Mouse (Mus musculus) neural tube, embryonic 15.5 days (tissue): Measurements from ENCODE around the gene Strn. TPM values are rescaled to one million over a fixed set of nuclear protein-coding genes. Genes with fewer than 3 reads are reported as not detected.

Experiments
- ATAC-seq: fragments of 200-750 bp; cut with Nextera tagmentation; 2 replicates; pipeline ENCODE4 v1.8.0; 2017; ENCODE audit warnings: mild to moderate bottlenecking, moderate TSS enrichment, moderate library complexity; ENCODE audit not compliant: low FRiP score
- H3K27ac ChIP-seq: fragments of 300-500 bp; sonication (generic); replicated peaks from 2 replicates; pipeline ENCODE4 v1.5.1; 2015; ENCODE audit warnings: mild to moderate bottlenecking, inconsistent platforms
- H3K27me3 ChIP-seq: fragments of 300-500 bp; sonication (generic); replicated peaks from 2 replicates; pipeline ENCODE4 v1.6.1; 2015; ENCODE audit warnings: inconsistent platforms
- H3K36me3 ChIP-seq: fragments of 300-500 bp; sonication (generic); 2 replicates; pipeline ENCODE4 v1.6.1; 2015; ENCODE audit warnings: inconsistent platforms
- H3K4me1 ChIP-seq: fragments of 300-500 bp; sonication (generic); 2 replicates; pipeline ENCODE4 v1.6.1; 2015; ENCODE audit warnings: inconsistent platforms
- H3K4me2 ChIP-seq: fragments of 300-500 bp; sonication (generic); 2 replicates; pipeline ENCODE4 v1.6.1; 2015; ENCODE audit warnings: inconsistent platforms, mild to moderate bottlenecking, moderate library complexity
- H3K4me3 ChIP-seq: fragments of 300-500 bp; sonication (generic); replicated peaks from 2 replicates; pipeline ENCODE4 v1.5.1; 2015; ENCODE audit warnings: mild to moderate bottlenecking, inconsistent platforms
- H3K9ac ChIP-seq: fragments of 300-500 bp; sonication (generic); replicated peaks from 2 replicates; pipeline ENCODE4 v1.6.1; 2015; ENCODE audit warnings: mild to moderate bottlenecking, inconsistent platforms
- H3K9me3 ChIP-seq: fragments of 300-500 bp; sonication (generic); replicated peaks from 2 replicates; pipeline ENCODE4 v1.6.1; 2016; ENCODE audit warnings: inconsistent platforms
- WGBS: fragments of 180-500 bp; shearing (Covaris S2); methylation state at CpG from one replicate; pipeline ENCODE4 v1.1.7; 2015; ENCODE audit warnings: mixed read lengths; 5-methylcytosine and 5-hydroxymethylcytosine counted together
- polyA plus RNA-seq: library from polyadenylated mRNA; unstranded; fragments of >200 nt; fragmentation: Nextera tagmentation; extraction: Ambion mirVana; gene quantifications from 2 replicates; pipeline ENCODE4 v1.2.1, GENCODE M21; 2015

The Strn gene
- 4.6 and 4.8 TPM in 2 replicates for polyA plus RNA-seq

- no peaks in the 10 kb centered on the region for H3K36me3 ChIP-seq
- H3K9ac ChIP-seq = peak within 1 kb of the TSS; percentile 95
- peak within 1 kb of the TSS; percentile 88 for H3K27ac ChIP-seq
- no peak for ATAC-seq
- 30% methylated on average over 4 of the region's 4 CpGs for WGBS
- H3K4me3 ChIP-seq = peak within 1 kb of the TSS; percentile 96
- H3K4me2 ChIP-seq = peak within 1 kb of the TSS; percentile 74
- no peaks in the 10 kb centered on the region for H3K9me3 ChIP-seq
- no peaks in the 10 kb centered on the region for H3K27me3 ChIP-seq
- peaks cover 32% of the 10 kb centered on the region for H3K4me1 ChIP-seq
Observed at GRCm38 (mm10) chr17:78737096-78737495, at the start of gene Strn. TSS of gene Strn (minus strand) at chr17:78737196.

GRCm38 (mm10) chr17:78778765-78779164, 41.8 kb upstream of the Strn start:
- Histone ChIP-seq H3K27me3 (no peaks in the 10 kb centered on the region), H3K4me2 (no peak overlapping the region), H3K9ac (no peak overlapping the region), H3K4me1 (no peaks in the 10 kb centered on the region), H3K4me3 (no peak overlapping the region), H3K9me3 (no peaks in the 10 kb centered on the region), H3K27ac (no peak overlapping the region), H3K36me3 (peaks cover 46% of the 10 kb centered on the region)
- no peak for ATAC-seq
- 95% methylated on average over 1 of the region's 1 CpGs for WGBS

GRCm38 (mm10) chr17:78772317-78772716, 35.3 kb upstream of the Strn start:
- H3K27me3 ChIP-seq = no peaks in the 10 kb centered on the region
- H3K4me3 ChIP-seq = no peak overlapping the region
- no peak overlapping the region for H3K27ac ChIP-seq
- H3K4me1 ChIP-seq = no peaks in the 10 kb centered on the region
- 96% methylated on average over 2 of the region's 2 CpGs for WGBS
- H3K4me2 ChIP-seq = no peak overlapping the region
- no peak overlapping the region for H3K9ac ChIP-seq
- H3K9me3 ChIP-seq = no peaks in the 10 kb centered on the region
- no peak for ATAC-seq
- H3K36me3 ChIP-seq = peaks cover 59% of the 10 kb centered on the region

DNA sequence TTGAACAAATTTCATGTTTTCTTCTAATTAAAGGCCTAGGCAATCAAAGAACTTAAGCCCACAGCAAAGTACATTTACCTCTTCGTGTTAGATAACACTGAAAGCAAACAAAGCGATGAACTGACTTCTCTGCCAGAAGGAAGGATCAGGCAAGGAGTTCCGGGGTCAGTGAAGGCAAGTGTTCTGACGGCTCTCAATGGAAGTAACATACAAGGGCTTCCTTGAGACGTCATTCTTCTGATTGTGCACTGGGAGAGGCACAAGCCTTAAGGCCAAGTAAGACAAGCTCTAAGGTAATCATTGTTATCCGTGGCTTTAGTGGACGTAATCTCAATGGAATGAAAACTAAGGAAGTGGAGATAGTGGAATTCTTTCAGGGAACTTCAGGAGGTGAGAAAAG, 33.9 kb upstream of the Strn start:
- H3K9ac ChIP-seq = no peak overlapping the region
- no peak overlapping the region for H3K4me3 ChIP-seq
- H3K4me2 ChIP-seq = no peak overlapping the region
- ATAC-seq = no peak
- H3K9me3 ChIP-seq = no peaks in the 10 kb centered on the region
- no peaks in the 10 kb centered on the region for H3K27me3 ChIP-seq
- no peaks in the 10 kb centered on the region for H3K4me1 ChIP-seq
- H3K36me3 ChIP-seq = peaks cover 63% of the 10 kb centered on the region
- WGBS = 88% methylated on average over 7 of the region's 7 CpGs
- H3K27ac ChIP-seq = no peak overlapping the region

DNA sequence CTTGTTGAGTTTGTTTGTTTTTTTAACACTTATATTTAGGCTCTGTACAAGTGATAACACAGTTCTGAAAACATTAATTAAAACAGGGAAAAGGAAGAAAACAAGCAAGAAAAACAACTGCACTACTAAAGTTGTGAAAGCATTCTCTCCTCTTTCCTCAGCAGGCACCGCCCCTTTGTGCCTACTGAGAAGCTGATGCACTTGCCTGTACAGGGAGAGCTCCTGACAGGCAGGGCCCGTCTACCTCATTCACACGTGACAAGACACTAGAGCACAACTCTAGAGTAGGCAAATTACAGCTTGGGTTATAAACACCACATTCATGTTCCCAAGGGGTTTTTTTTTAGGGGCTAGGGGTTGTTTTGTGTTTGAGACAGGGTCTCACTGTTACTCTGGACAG, 32.3 kb upstream of the Strn start:
- H3K27me3 ChIP-seq = no peaks in the 10 kb centered on the region
- ATAC-seq = no peak
- H3K36me3 ChIP-seq = peaks cover 70% of the 10 kb centered on the region
- WGBS = 78% methylated on average over 3 of the region's 3 CpGs
- no peaks in the 10 kb centered on the region for H3K9me3 ChIP-seq
- H3K4me1 ChIP-seq = no peaks in the 10 kb centered on the region
- no peak overlapping the region for H3K4me2 ChIP-seq
- H3K4me3 ChIP-seq = no peak overlapping the region
- H3K27ac ChIP-seq = no peak overlapping the region
- no peak overlapping the region for H3K9ac ChIP-seq

DNA sequence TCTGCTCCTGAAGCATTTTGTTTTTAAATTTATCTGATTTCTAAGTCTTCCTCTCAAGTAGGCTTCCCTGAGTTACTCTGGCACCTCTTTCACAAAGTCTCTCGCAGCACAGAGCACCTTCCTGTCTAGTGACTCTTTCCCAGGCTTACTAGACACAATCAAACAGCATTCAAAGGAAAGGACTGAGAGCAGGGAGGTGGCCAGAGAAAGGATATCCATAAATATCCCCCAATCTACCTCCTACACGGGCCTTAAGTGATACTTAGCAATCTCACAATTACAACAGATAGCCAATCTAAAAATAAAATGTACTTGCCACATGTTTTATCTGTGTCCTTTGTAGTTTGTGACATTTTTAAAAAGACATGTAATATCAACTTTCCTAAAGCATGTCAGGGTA, 31.9 kb upstream of the Strn start:
- Histone ChIP-seq H3K27me3 (no peaks in the 10 kb centered on the region), H3K4me1 (no peaks in the 10 kb centered on the region), H3K36me3 (peaks cover 74% of the 10 kb centered on the region), H3K9me3 (no peaks in the 10 kb centered on the region), H3K27ac (no peak overlapping the region), H3K4me3 (no peak overlapping the region), H3K9ac (no peak overlapping the region), H3K4me2 (no peak overlapping the region)
- whole genome bisulfite sequencing = 74% methylated on average over 2 of the region's 2 CpGs
- ATAC-seq = no peak

GRCm38 (mm10) chr17:78767546-78767945, 30.6 kb upstream of the Strn start:
- no peaks in the 10 kb centered on the region for H3K9me3 ChIP-seq
- no peak for ATAC-seq
- H3K4me2 ChIP-seq = no peak overlapping the region
- no peaks in the 10 kb centered on the region for H3K4me1 ChIP-seq
- no peak overlapping the region for H3K4me3 ChIP-seq
- no peak overlapping the region for H3K9ac ChIP-seq
- H3K27me3 ChIP-seq = no peaks in the 10 kb centered on the region
- H3K36me3 ChIP-seq = peaks cover 73% of the 10 kb centered on the region
- H3K27ac ChIP-seq = no peak overlapping the region
- 69% methylated on average over 8 of the region's 8 CpGs for WGBS

DNA sequence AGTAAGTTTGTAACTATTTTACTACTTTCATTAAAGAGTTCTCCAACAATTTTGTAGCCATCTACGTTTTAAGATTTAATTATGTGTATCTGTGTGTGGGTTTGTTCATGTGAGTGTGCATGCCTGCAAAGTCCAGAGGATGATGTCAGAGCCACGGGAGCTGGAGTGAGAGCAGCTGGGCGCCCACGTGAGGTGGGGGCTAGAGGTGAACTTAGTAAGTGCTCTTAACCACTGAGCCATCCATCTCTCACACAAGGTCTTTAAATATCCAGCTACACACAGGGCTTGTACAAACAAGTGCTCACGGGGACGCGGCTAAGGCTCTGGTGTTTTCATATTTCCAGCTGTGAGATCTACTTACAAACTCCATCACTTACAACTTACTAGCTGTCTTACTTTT, 29.1 kb upstream of the Strn start:
- Histone ChIP-seq H3K27ac (no peak overlapping the region), H3K36me3 (peaks cover 67% of the 10 kb centered on the region), H3K27me3 (no peaks in the 10 kb centered on the region), H3K4me1 (no peaks in the 10 kb centered on the region), H3K9me3 (no peaks in the 10 kb centered on the region), H3K9ac (no peak overlapping the region), H3K4me3 (no peak overlapping the region), H3K4me2 (no peak overlapping the region)
- ATAC-seq = no peak
- whole genome bisulfite sequencing = 87% methylated on average over 7 of the region's 7 CpGs

DNA sequence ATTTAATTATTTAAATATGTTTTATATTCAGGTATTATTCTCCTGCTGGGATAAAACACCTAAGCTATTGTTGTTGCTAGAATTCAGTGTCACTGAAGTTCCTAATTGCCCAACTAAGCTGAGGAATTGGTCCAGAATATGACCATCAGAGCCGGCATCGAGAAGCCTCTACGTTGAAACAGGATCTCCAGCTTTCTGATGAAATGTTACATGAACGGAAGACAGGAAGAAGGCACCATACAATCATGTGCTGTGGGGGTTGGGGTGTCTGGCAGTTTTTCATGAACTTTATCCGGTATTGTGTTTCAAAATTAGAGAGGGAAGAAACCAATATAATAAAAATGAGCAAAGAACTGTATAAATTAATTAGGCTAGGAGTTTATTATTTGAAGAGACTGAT, 26.3 kb upstream of the Strn start:
- no peaks in the 10 kb centered on the region for H3K4me1 ChIP-seq
- WGBS = 90% methylated on average over 5 of the region's 5 CpGs
- H3K27ac ChIP-seq = no peak overlapping the region
- H3K36me3 ChIP-seq = peaks cover 57% of the 10 kb centered on the region
- no peak overlapping the region for H3K9ac ChIP-seq
- no peak for ATAC-seq
- no peak overlapping the region for H3K4me3 ChIP-seq
- H3K4me2 ChIP-seq = no peak overlapping the region
- no peaks in the 10 kb centered on the region for H3K9me3 ChIP-seq
- H3K27me3 ChIP-seq = no peaks in the 10 kb centered on the region

DNA sequence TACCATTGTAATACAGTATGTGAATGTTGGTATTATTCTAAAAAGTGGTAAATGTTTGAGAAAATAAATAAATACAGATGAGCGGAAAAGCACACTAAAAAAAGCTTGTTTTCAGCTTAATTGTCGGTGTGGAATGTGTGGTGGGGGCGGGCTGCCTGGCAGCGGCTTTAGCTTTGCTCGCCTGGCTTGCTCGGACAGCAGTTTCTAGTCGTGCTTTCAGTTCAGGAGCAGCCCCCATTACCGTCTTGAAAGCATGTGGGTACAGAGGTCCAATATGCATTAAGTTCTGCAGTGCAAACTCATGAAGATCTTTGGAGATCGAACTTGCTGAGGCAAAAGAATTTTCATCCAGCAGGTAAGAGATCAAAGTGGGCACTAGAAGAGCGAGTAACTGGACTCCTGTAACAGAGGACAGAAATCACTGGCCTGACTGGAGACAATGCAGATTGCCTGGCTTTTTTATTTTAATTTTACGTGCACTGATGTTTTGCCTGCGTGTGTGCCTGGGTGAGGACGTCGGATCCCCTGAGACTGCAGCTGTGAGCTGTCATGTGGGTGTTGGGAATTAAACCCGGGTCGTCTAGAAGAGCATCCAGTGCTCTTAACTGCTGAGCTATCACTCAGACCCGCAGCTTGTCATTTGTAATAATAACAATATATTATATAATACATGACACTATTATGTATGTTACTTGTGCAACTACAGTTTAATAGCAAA, 16.1 kb upstream of the Strn start:
- no peaks in the 10 kb centered on the region for H3K9me3 ChIP-seq
- peaks cover 55% of the 10 kb centered on the region for H3K36me3 ChIP-seq
- H3K27me3 ChIP-seq = no peaks in the 10 kb centered on the region
- 59% methylated on average over 17 of the region's 17 CpGs for WGBS
- ATAC-seq = no peak
- no peak overlapping the region for H3K4me2 ChIP-seq
- no peak overlapping the region for H3K4me3 ChIP-seq
- no peak overlapping the region for H3K9ac ChIP-seq
- no peaks in the 10 kb centered on the region for H3K4me1 ChIP-seq
- no peak overlapping the region for H3K27ac ChIP-seq

GRCm38 (mm10) chr17:78752064-78752463, 15.1 kb upstream of the Strn start:
- peaks cover 46% of the 10 kb centered on the region for H3K36me3 ChIP-seq
- H3K27ac ChIP-seq = no peak overlapping the region
- no peaks in the 10 kb centered on the region for H3K27me3 ChIP-seq
- H3K4me1 ChIP-seq = no peaks in the 10 kb centered on the region
- no peak overlapping the region for H3K4me3 ChIP-seq
- no peak for ATAC-seq
- H3K9ac ChIP-seq = no peak overlapping the region
- 56% methylated on average over 10 of the region's 10 CpGs for WGBS
- no peak overlapping the region for H3K4me2 ChIP-seq
- H3K9me3 ChIP-seq = no peaks in the 10 kb centered on the region

GRCm38 (mm10) chr17:78748440-78748839, 11.4 kb upstream of the Strn start:
- no peak overlapping the region for H3K27ac ChIP-seq
- no peaks in the 10 kb centered on the region for H3K4me1 ChIP-seq
- H3K9ac ChIP-seq = no peak overlapping the region
- H3K4me2 ChIP-seq = no peak overlapping the region
- no peaks in the 10 kb centered on the region for H3K27me3 ChIP-seq
- H3K36me3 ChIP-seq = peaks cover 25% of the 10 kb centered on the region
- H3K4me3 ChIP-seq = no peak overlapping the region
- 82% methylated on average over 9 of the region's 9 CpGs for WGBS
- H3K9me3 ChIP-seq = no peaks in the 10 kb centered on the region
- no peak for ATAC-seq
